Mouse (Mus musculus): ENCODE measurements around the gene Gsdma3.
"Not testable (repeated sequence)": the region's sequence is repeated elsewhere in the genome, so short reads cannot be mapped to it uniquely, and the experiment has no call there.

The Gsdma3 gene

GRCm38 (mm10) chr11:98595955-98596354 is 30.2 kb upstream of the Gsdma3 start:
- DNase-seq (ENCODE audit: low read depth, low spot score): no peak

GRCm38 (mm10) chr11:98597363-98597762 is 28.8 kb upstream of the Gsdma3 start:
- peak; percentile 71 for DNase-seq (ENCODE audit: low read depth, low spot score)

DNA sequence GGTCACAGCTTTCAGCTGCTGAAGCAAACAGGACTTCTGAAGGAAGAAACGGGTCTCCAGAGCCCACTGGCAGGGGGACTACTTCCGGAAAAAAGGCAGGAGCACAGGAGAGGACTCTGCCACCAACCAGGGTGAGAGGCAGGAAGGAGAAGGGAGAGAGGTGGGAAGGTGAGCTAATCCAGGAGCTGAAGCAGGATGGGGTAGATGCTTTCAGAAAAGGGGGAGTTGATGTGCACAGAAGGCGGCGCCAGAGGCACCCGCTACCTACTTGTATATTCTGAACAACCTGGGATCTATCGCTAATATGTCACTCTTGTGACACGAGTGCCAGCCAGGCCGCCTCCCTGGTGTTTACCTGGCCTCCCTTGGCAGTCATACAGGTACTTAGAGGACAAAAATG is 28.2 kb upstream of the Gsdma3 start, which contains the start of gene Lrrc3c:
TSS of gene Lrrc3c (plus strand) at position 301 of the 400 bp plus-strand sequence.
- DNase-seq (ENCODE audit: low read depth, low spot score): no peak

- peak; percentile 74 for DNase-seq (ENCODE audit: low read depth, low spot score)
Observed at GRCm38 (mm10) chr11:98598851-98599290, 27.3 kb upstream of the Gsdma3 start.

- DNase-seq (ENCODE audit: low read depth, low spot score): peak; percentile 17
Observed at GRCm38 (mm10) chr11:98599291-98599690, 26.9 kb upstream of the Gsdma3 start.

DNA sequence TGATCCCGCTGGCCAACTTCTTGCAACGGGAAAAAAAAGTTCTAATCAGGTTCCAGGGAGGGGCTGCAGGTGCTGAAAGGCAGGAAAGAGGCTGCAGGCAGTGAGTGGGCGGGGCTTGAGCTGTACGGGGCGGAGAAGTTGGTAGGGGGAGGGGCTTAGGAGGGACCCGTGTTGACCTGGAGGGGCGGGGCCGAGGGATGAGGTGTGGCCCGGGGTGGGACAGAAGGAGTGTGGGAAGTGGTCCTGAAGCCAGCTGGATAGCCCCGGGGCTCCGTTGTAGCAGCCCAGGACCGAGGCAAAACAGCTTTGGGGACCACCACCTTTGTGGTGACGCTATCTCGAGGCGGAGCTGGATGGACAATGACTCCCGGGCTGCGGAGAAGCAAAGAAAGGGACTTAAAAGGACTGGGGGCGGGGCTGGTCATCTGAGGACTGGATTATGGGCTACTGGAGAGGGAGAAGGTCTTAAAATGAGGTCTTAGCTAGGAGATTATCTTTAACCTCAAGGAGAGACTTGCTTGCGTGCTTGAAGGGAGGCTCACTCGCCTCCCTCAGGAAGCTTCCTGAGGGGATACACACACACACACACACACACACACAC is 24.0 kb upstream of the Gsdma3 start:
- DNase-seq (ENCODE audit: low read depth, low spot score): no peak

GRCm38 (mm10) chr11:98603953-98604352 is 22.2 kb upstream of the Gsdma3 start:
- no peak for DNase-seq (ENCODE audit: low read depth, low spot score)

DNA sequence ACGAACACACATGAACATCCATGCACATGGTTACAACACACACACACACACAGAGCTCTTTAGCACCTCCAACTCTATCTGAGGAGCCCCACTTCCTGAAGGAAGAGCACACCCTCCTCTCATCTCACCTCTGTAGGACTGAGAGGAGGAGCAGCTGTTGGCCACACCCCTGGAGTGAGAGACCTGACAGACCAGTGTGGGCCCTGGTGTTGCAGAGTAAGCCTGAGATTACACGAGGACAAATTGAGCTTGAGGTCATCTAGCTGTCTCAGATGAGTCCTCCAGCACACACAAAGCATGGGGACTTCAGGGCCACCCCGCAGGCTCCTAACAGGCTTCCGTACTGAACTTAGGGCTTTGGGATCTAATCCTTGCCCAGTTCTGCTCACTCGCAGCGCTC is 21.2 kb upstream of the Gsdma3 start:
- not testable (repeated sequence) for DNase-seq (ENCODE audit: low read depth, low spot score)

DNA sequence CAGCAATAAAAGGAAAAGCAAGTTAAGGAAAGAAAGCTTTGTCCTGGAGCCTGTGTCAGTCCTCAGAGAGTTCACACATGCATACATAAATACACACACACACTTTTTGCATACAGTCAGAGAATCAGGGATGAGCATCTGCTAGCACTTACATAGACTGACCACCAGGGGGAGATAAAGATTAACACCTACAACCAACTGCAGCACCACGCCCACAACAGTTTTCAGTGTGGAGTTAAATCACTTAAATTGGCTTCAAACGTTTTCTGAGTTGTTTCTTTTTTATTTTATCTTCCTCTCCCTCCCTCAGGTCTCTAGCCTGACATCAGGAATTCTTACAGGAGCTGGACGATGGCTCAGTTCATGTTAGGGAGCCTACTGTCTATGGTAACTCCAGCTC is 19.4 kb upstream of the Gsdma3 start:
- DNase-seq (ENCODE audit: low read depth, low spot score): peak; percentile 75

GRCm38 (mm10) chr11:98620791-98621190 is 5.4 kb upstream of the Gsdma3 start:
- no peak for DNase-seq (ENCODE audit: low read depth, low spot score)

GRCm38 (mm10) chr11:98623981-98624380 is 2.2 kb upstream of the Gsdma3 start:
- not testable (repeated sequence) for DNase-seq (ENCODE audit: low read depth, low spot score)

GRCm38 (mm10) chr11:98624381-98624780 is 1.8 kb upstream of the Gsdma3 start:
- DNase-seq (ENCODE audit: low read depth, low spot score): not testable (repeated sequence)

GRCm38 (mm10) chr11:98628706-98629105 is 2.5 kb downstream of the Gsdma3 start:
- DNase-seq (ENCODE audit: low read depth, low spot score): peak; percentile 6

GRCm38 (mm10) chr11:98630646-98631045 is 4.5 kb downstream of the Gsdma3 start:
- DNase-seq (ENCODE audit: low read depth, low spot score): peak; percentile 3

- DNase-seq (ENCODE audit: low read depth, low spot score): peak; percentile 9
Observed at GRCm38 (mm10) chr11:98635312-98635970, 9.3 kb downstream of the Gsdma3 start.

DNA sequence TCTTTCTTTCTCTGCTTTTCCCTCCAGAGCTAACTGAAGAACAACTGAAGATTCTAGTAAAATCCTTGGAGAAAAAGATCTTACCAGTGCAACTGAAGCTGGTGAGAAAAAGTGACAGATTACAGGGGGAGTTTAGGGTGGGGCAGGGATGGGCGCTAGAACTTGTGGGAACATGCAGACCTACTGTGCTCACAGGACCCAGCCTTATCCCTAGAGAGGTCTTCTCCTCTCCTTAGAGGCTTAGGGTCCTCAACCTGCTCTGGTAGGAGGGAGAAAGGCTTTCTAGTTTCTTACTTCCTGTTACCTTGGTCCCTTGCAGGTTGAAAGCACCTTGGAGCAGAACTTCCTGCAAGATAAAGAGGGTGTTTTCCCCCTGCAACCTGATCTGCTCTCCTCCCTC is 11.3 kb downstream of the Gsdma3 start:
- no peak for DNase-seq (ENCODE audit: low read depth, low spot score)

GRCm38 (mm10) chr11:98640091-98640490 is 13.9 kb downstream of the Gsdma3 start:
- no peak for DNase-seq (ENCODE audit: low read depth, low spot score)

GRCm38 (mm10) chr11:98644757-98645156 is 18.6 kb downstream of the Gsdma3 start:
- no peak for DNase-seq (ENCODE audit: low read depth, low spot score)

DNA sequence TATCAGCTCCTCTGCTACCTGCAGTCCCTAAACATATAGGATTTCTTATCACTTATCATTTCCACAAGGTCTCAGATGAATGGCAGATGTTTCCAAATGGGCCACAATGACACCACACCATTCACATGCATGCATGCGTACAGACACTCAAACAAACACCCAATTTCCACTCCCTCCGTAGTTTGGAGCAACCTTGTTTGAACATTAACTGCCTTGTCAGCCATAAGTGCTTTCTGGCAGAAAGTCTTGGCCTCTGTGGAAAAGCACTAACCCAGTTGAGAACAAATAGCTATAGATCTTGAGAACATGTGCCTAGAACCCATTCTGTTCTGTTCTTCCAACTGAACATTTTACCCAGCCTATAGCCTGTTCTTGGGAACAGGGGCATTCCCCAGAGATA is 19.8 kb downstream of the Gsdma3 start:
- no peak for DNase-seq (ENCODE audit: low read depth, low spot score)

GRCm38 (mm10) chr11:98646459-98646858 is 20.3 kb downstream of the Gsdma3 start, which contains the start of gene Gsdma2:
Gene Gsdma2, plus strand, starts transcription at chr11:98646759.
- no peak for DNase-seq (ENCODE audit: low read depth, low spot score)

GRCm38 (mm10) chr11:98655076-98655475 is 28.9 kb downstream of the Gsdma3 start:
- DNase-seq (ENCODE audit: low read depth, low spot score): peak; percentile 48

GRCm38 (mm10) chr11:98660517-98660916 is 34.4 kb downstream of the Gsdma3 start:
- DNase-seq (ENCODE audit: low read depth, low spot score): peak; percentile 85

DNA sequence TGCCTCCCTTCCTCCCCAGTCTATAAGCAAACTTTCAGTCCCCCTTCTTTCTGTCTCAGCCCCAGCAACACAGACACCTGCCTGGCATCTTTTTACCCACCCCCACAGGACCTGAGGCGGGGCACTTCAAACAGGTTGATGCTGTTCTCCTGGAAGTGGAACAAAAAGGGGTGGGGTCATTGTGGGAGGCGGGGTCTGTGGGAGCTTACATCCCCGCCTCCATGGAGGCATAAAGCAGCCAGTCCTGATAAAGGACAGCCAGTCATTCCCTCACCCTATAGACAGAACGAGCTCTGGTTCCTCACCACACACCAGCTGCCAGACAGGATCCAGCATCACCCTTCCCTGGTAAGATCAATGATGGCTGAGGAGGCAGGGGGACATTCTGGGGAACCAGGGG is 37.9 kb downstream of the Gsdma3 start, which contains the start of gene Gsdma:
TSS of gene Gsdma (plus strand) at position 261 of the 400 bp plus-strand sequence.
- DNase-seq (ENCODE audit: low read depth, low spot score): no peak

Data from brain, adult 2 months (tissue).